Mouse (Mus musculus): Measurements from ENCODE around the gene Wdr31.

GRCm38 (mm10) chr4:62516079-62516478 lies 45.4 kb upstream of the Wdr31 start:
- no peak for TF ChIP-seq CTCF (IDR thresholded peaks at IDR 0.05; ENCODE audit: control insufficient read depth, insufficient read depth, insufficient replicate concordance, low read depth, low read length)
- TF ChIP-seq POLR2A (IDR thresholded peaks at IDR 0.05; ENCODE audit: control insufficient read depth, low read depth, low read length) = no peak

Data from testis, adult 2 months (tissue).